Mouse (Mus musculus): ENCODE data around the gene Pa2g4. TPM values are rescaled to one million over a fixed set of nuclear protein-coding genes. Genes with fewer than 3 reads are reported as not detected.

Gene Pa2g4
- 83.5 TPM for polyA plus RNA-seq (2014; fragmentation: Illumina TruSeq; extraction: RNeasy Lipid Tissue Mini Kit (QIAGEN cat#74804); ENCODE audit: low read depth, low replicate concordance)

GRCm38 (mm10) chr10:128565788-128566531, at the start of gene Pa2g4:
Gene Pa2g4 (minus strand): TSS chr10:128565987.

GRCm38 (mm10) chr10:128589464-128590192, 23.8 kb upstream of the Pa2g4 start, which contains the start of gene Erbb3:
Gene Erbb3 (minus strand): TSS chr10:128589652.

GRCm38 (mm10) chr10:128548947-128549681, 16.7 kb downstream of the Pa2g4 start, which contains the start of gene Rpl41:
Gene Rpl41 (minus strand): TSS chr10:128549305.

GRCm38 (mm10) chr10:128547361-128548032, 18.3 kb downstream of the Pa2g4 start, which contains the start of gene Zc3h10:
Gene Zc3h10 (minus strand): TSS chr10:128547774.

GRCm38 (mm10) chr10:128525671-128526308, 40.0 kb downstream of the Pa2g4 start, which contains the start of gene Esyt1:
Gene Esyt1 (minus strand): TSS chr10:128525871.

Other genes with a start within 250 kb of the Pa2g4 start
- gene Cnpy2, start 243.5 kb downstream of the Pa2g4 start, polyA plus RNA-seq (2014; fragmentation: Illumina TruSeq; extraction: RNeasy Lipid Tissue Mini Kit (QIAGEN cat#74804); ENCODE audit: low read depth, low replicate concordance): 7.6 TPM
- gene Cs, start 228.3 kb downstream of the Pa2g4 start, polyA plus RNA-seq (2014; fragmentation: Illumina TruSeq; extraction: RNeasy Lipid Tissue Mini Kit (QIAGEN cat#74804); ENCODE audit: low read depth, low replicate concordance): 25.2 TPM
- gene Coq10a, start 197.0 kb downstream of the Pa2g4 start, polyA plus RNA-seq (2014; fragmentation: Illumina TruSeq; extraction: RNeasy Lipid Tissue Mini Kit (QIAGEN cat#74804); ENCODE audit: low read depth, low replicate concordance): 4.6 TPM
- gene Ankrd52, start 188.9 kb downstream of the Pa2g4 start, polyA plus RNA-seq (2014; fragmentation: Illumina TruSeq; extraction: RNeasy Lipid Tissue Mini Kit (QIAGEN cat#74804); ENCODE audit: low read depth, low replicate concordance): 2.2 TPM
- not detected for gene Slc39a5, start 164.8 kb downstream of the Pa2g4 start, polyA plus RNA-seq (2014; fragmentation: Illumina TruSeq; extraction: RNeasy Lipid Tissue Mini Kit (QIAGEN cat#74804); ENCODE audit: low read depth, low replicate concordance)
- 9.7 TPM for gene Nabp2, start 154.5 kb downstream of the Pa2g4 start, polyA plus RNA-seq (2014; fragmentation: Illumina TruSeq; extraction: RNeasy Lipid Tissue Mini Kit (QIAGEN cat#74804); ENCODE audit: low read depth, low replicate concordance)
- 9.4 TPM for gene Rnf41, start 154.3 kb downstream of the Pa2g4 start, polyA plus RNA-seq (2014; fragmentation: Illumina TruSeq; extraction: RNeasy Lipid Tissue Mini Kit (QIAGEN cat#74804); ENCODE audit: low read depth, low replicate concordance)
- 96.4 TPM for gene Smarcc2, start 106.7 kb downstream of the Pa2g4 start, polyA plus RNA-seq (2014; fragmentation: Illumina TruSeq; extraction: RNeasy Lipid Tissue Mini Kit (QIAGEN cat#74804); ENCODE audit: low read depth, low replicate concordance)
- gene Myl6, start 71.8 kb downstream of the Pa2g4 start, polyA plus RNA-seq (2014; fragmentation: Illumina TruSeq; extraction: RNeasy Lipid Tissue Mini Kit (QIAGEN cat#74804); ENCODE audit: low read depth, low replicate concordance): 20.5 TPM
- gene Myl6b, start 67.3 kb downstream of the Pa2g4 start, polyA plus RNA-seq (2014; fragmentation: Illumina TruSeq; extraction: RNeasy Lipid Tissue Mini Kit (QIAGEN cat#74804); ENCODE audit: low read depth, low replicate concordance): 0.71 TPM
- gene Esyt1, start 40.1 kb downstream of the Pa2g4 start, polyA plus RNA-seq (2014; fragmentation: Illumina TruSeq; extraction: RNeasy Lipid Tissue Mini Kit (QIAGEN cat#74804); ENCODE audit: low read depth, low replicate concordance): 0.36 TPM
- 3.2 TPM for gene Zc3h10, start 18.2 kb downstream of the Pa2g4 start, polyA plus RNA-seq (2014; fragmentation: Illumina TruSeq; extraction: RNeasy Lipid Tissue Mini Kit (QIAGEN cat#74804); ENCODE audit: low read depth, low replicate concordance)
- 21.9 TPM for gene Rpl41, start 16.7 kb downstream of the Pa2g4 start, polyA plus RNA-seq (2014; fragmentation: Illumina TruSeq; extraction: RNeasy Lipid Tissue Mini Kit (QIAGEN cat#74804); ENCODE audit: low read depth, low replicate concordance)
- gene Erbb3, start 23.7 kb upstream of the Pa2g4 start, polyA plus RNA-seq (2014; fragmentation: Illumina TruSeq; extraction: RNeasy Lipid Tissue Mini Kit (QIAGEN cat#74804); ENCODE audit: low read depth, low replicate concordance): 0.55 TPM
- gene Rps26, start 60.8 kb upstream of the Pa2g4 start, polyA plus RNA-seq (2014; fragmentation: Illumina TruSeq; extraction: RNeasy Lipid Tissue Mini Kit (QIAGEN cat#74804); ENCODE audit: low read depth, low replicate concordance): 5.4 TPM
- 0.34 TPM for gene Ikzf4, start 80.0 kb upstream of the Pa2g4 start, polyA plus RNA-seq (2014; fragmentation: Illumina TruSeq; extraction: RNeasy Lipid Tissue Mini Kit (QIAGEN cat#74804); ENCODE audit: low read depth, low replicate concordance)
- 3.7 TPM for gene Suox, start 108.1 kb upstream of the Pa2g4 start, polyA plus RNA-seq (2014; fragmentation: Illumina TruSeq; extraction: RNeasy Lipid Tissue Mini Kit (QIAGEN cat#74804); ENCODE audit: low read depth, low replicate concordance)
- 36.2 TPM for gene Rab5b, start 130.3 kb upstream of the Pa2g4 start, polyA plus RNA-seq (2014; fragmentation: Illumina TruSeq; extraction: RNeasy Lipid Tissue Mini Kit (QIAGEN cat#74804); ENCODE audit: low read depth, low replicate concordance)
- gene Pmel, start 138.2 kb upstream of the Pa2g4 start, polyA plus RNA-seq (2014; fragmentation: Illumina TruSeq; extraction: RNeasy Lipid Tissue Mini Kit (QIAGEN cat#74804); ENCODE audit: low read depth, low replicate concordance): 1.1 TPM
- 48.1 TPM for gene Cdk2, start 139.0 kb upstream of the Pa2g4 start, polyA plus RNA-seq (2014; fragmentation: Illumina TruSeq; extraction: RNeasy Lipid Tissue Mini Kit (QIAGEN cat#74804); ENCODE audit: low read depth, low replicate concordance)
- 70.4 TPM for gene Dgka, start 178.9 kb upstream of the Pa2g4 start, polyA plus RNA-seq (2014; fragmentation: Illumina TruSeq; extraction: RNeasy Lipid Tissue Mini Kit (QIAGEN cat#74804); ENCODE audit: low read depth, low replicate concordance)
- gene Pym1, start 181.9 kb upstream of the Pa2g4 start, polyA plus RNA-seq (2014; fragmentation: Illumina TruSeq; extraction: RNeasy Lipid Tissue Mini Kit (QIAGEN cat#74804); ENCODE audit: low read depth, low replicate concordance): 2.4 TPM
- gene Mmp19, start 224.9 kb upstream of the Pa2g4 start, polyA plus RNA-seq (2014; fragmentation: Illumina TruSeq; extraction: RNeasy Lipid Tissue Mini Kit (QIAGEN cat#74804); ENCODE audit: low read depth, low replicate concordance): 1.0 TPM
- 12.3 TPM for gene Dnajc14, start 238.1 kb upstream of the Pa2g4 start, polyA plus RNA-seq (2014; fragmentation: Illumina TruSeq; extraction: RNeasy Lipid Tissue Mini Kit (QIAGEN cat#74804); ENCODE audit: low read depth, low replicate concordance)
- gene Tmem198b, start 238.4 kb upstream of the Pa2g4 start, polyA plus RNA-seq (2014; fragmentation: Illumina TruSeq; extraction: RNeasy Lipid Tissue Mini Kit (QIAGEN cat#74804); ENCODE audit: low read depth, low replicate concordance): 2.5 TPM

All from testis, adult 10 weeks (tissue).